Mouse (Mus musculus): ENCODE results near the gene Apoa1.

DNA sequence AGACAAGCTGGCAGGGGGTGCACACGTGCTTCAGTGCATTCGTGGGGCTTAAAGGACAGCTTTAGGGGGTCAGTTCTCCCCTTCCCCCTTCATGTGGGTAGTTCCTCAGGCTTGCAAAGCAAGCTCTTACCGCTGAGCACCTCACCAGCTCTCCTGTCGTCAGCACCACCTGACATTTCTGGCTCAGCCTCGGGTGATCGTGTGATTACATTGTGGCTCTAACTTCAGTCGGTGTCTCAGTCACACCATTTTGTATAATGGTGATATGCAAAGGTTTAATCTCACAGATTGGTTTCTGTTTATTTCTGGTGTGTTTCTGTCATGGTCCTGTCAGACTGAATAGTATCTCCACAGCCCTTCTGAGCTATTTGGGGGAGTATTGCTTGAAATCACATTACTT lies 29.4 kb upstream of the Apoa1 start:
- TF ChIP-seq CTCF (IDR thresholded peaks at IDR 0.05; ENCODE audit: low read depth) = no peak
- TF ChIP-seq EP300 (IDR thresholded peaks at IDR 0.05; ENCODE audit: low read depth) = no peak

All from liver, postnatal 0 days (tissue).